ENCODE assay signal across 8 mouse cellular contexts in genomic region chr1:127338833-127339487, GRCm38 (mm10).
DNase-seq lines count a peak whose midpoint lies in the region; ATAC-seq lines count a peak whose summit lies in the region.
"Had no signal": no experiment of that assay in that cellular context is flagged by ENCODE, and none has a peak within 500 bp of the region (broad histone marks: within the 10 kb centered on the region; RNA-seq: fewer than 3 reads in every experiment).

No protein-coding gene starts in this region.

- H3K9ac ChIP-seq in midbrain, embryonic 14.5 days (replicated peaks; ENCODE audit: low read length) = no peak overlapping the region
- no peak overlapping the region for H3K9ac ChIP-seq in midbrain, embryonic 11.5 days (ENCODE audit: low read length)
- no peak overlapping the region for H3K9ac ChIP-seq in heart, embryonic 13.5 days
- H3K9ac ChIP-seq: embryonic facial prominence, embryonic 15.5 days had no signal

- no peaks in the 10 kb centered on the region for H3K4me1 ChIP-seq in midbrain, embryonic 14.5 days (ENCODE audit: control insufficient read depth, insufficient read depth, low read length)
- H3K4me1 ChIP-seq in midbrain, embryonic 11.5 days (ENCODE audit: control insufficient read depth, insufficient read depth, low read length) = no peaks in the 10 kb centered on the region
- H3K4me1 ChIP-seq in heart, embryonic 13.5 days = peaks cover 33% of the 10 kb centered on the region

- 0 out of 2 replicates have a peak overlapping the region, but pooled peaks have one; percentile 13 for H3K27ac ChIP-seq in midbrain, embryonic 14.5 days (replicated peaks; ENCODE audit: low read depth, low read length)
- no peak overlapping the region for H3K27ac ChIP-seq in midbrain, embryonic 11.5 days (ENCODE audit: low read depth, low read length)
- 0 out of 2 replicates have a peak overlapping the region, but pooled peaks have one; percentile 3 for H3K27ac ChIP-seq in heart, embryonic 13.5 days (replicated peaks)
- H3K27ac ChIP-seq: embryonic facial prominence, embryonic 15.5 days had no signal

- DNase-seq in midbrain, embryonic 14.5 days = peak; percentile 55
- no peak for DNase-seq in midbrain, embryonic 11.5 days (ENCODE audit: low spot score, missing footprints)
- DNase-seq in cerebellum, adult 9-10 months = peak; percentile 71
- DNase-seq in retina, postnatal 7 days (ENCODE audit: low read depth, low spot score) = peak; percentile 8
- no peak for DNase-seq in embryo, embryonic 11 days
- no peak for DNase-seq in thymus, postnatal 14 days

- H3K27me3 ChIP-seq in midbrain, embryonic 14.5 days (ENCODE audit: control insufficient read depth, insufficient read depth, low read length) = no peaks in the 10 kb centered on the region
- no peaks in the 10 kb centered on the region for H3K27me3 ChIP-seq in midbrain, embryonic 11.5 days (ENCODE audit: control insufficient read depth, insufficient read depth, low read length)
- H3K27me3 ChIP-seq in heart, embryonic 13.5 days (replicated peaks) = no peaks in the 10 kb centered on the region
- H3K27me3 ChIP-seq: embryonic facial prominence, embryonic 15.5 days had no signal

- no peak for ATAC-seq in midbrain, embryonic 14.5 days (ENCODE audit: low FRiP score, low TSS enrichment)
- ATAC-seq in midbrain, embryonic 11.5 days (ENCODE audit: low FRiP score) = no peak
- no peak for ATAC-seq in heart, embryonic 13.5 days (ENCODE audit: extremely low read depth, insufficient number of reproducible peaks, low FRiP score, low TSS enrichment)

- WGBS in midbrain, embryonic 14.5 days = 53% methylated on average over 9 of the region's 9 CpGs
- 66% methylated on average over 9 of the region's 9 CpGs for WGBS in midbrain, embryonic 11.5 days
- WGBS in heart, embryonic 13.5 days = 37% methylated on average over 9 of the region's 9 CpGs

- H3K36me3 ChIP-seq in midbrain, embryonic 14.5 days (ENCODE audit: control insufficient read depth, insufficient read depth, low read length) = no peaks in the 10 kb centered on the region
- no peaks in the 10 kb centered on the region for H3K36me3 ChIP-seq in midbrain, embryonic 11.5 days (ENCODE audit: control insufficient read depth, insufficient read depth, low read length)
- H3K36me3 ChIP-seq in heart, embryonic 13.5 days = no peaks in the 10 kb centered on the region
- H3K36me3 ChIP-seq: embryonic facial prominence, embryonic 15.5 days had no signal

- no peaks in the 10 kb centered on the region for H3K9me3 ChIP-seq in midbrain, embryonic 14.5 days (ENCODE audit: control insufficient read depth, low read length)
- no peaks in the 10 kb centered on the region for H3K9me3 ChIP-seq in midbrain, embryonic 11.5 days (ENCODE audit: control insufficient read depth, low read length)
- H3K9me3 ChIP-seq in heart, embryonic 13.5 days = no peaks in the 10 kb centered on the region
- H3K9me3 ChIP-seq: embryonic facial prominence, embryonic 15.5 days had no signal

- H3K4me3 ChIP-seq in midbrain, embryonic 14.5 days (replicated peaks; ENCODE audit: low read depth, low read length) = no peak overlapping the region
- H3K4me3 ChIP-seq in midbrain, embryonic 11.5 days (ENCODE audit: low read depth, low read length) = no peak overlapping the region
- H3K4me3 ChIP-seq in heart, embryonic 13.5 days = no peak overlapping the region
- H3K4me3 ChIP-seq: embryonic facial prominence, embryonic 15.5 days had no signal

- H3K4me2 ChIP-seq in midbrain, embryonic 14.5 days (ENCODE audit: low read length) = no peak overlapping the region
- H3K4me2 ChIP-seq in midbrain, embryonic 11.5 days = no peak overlapping the region
- no peak overlapping the region for H3K4me2 ChIP-seq in heart, embryonic 13.5 days
- H3K4me2 ChIP-seq: embryonic facial prominence, embryonic 15.5 days had no signal

Comparison
In these comparisons a context has a peak if more than half of its experiments do, and no peak if none do; other contexts are left out.
1. DNase-seq: peak in midbrain, embryonic 14.5 days (single experiment), cerebellum, adult 9-10 months (single experiment) and retina, postnatal 7 days (single experiment); none in midbrain, embryonic 11.5 days (single experiment), embryo, embryonic 11 days (single experiment) and thymus, postnatal 14 days (single experiment).